Mouse (Mus musculus) macrophage (primary cell): ENCODE data around the gene Dnajc16. TPM values are rescaled to one million over a fixed set of nuclear protein-coding genes. Genes with fewer than 3 reads are reported as not detected.

ENCODE experiments used
- H3K27ac ChIP-seq: fragments of 350-480 bp; formaldehyde crosslinking; 2 replicates; pipeline ENCODE4 v1.9.0; 2021
- H3K36me3 ChIP-seq: fragments of 350-480 bp; formaldehyde crosslinking; 2 replicates; pipeline ENCODE4 v1.9.0; 2021; ENCODE audit errors: inconsistent target
- H3K4me3 ChIP-seq: fragments of 350-480 bp; formaldehyde crosslinking; 2 replicates; pipeline ENCODE4 v1.9.0; 2021; ENCODE audit errors: inconsistent target
- H3K79me2 ChIP-seq: fragments of 350-480 bp; formaldehyde crosslinking; 2 replicates; pipeline ENCODE4 v1.9.0; 2021; ENCODE audit errors: inconsistent target
- WGBS: methylation state at CpG from one replicate; pipeline ENCODE4 v1.1.7; 2026; ENCODE audit warnings: inconsistent platforms; ENCODE audit not compliant: missing documents; 5-methylcytosine and 5-hydroxymethylcytosine counted together
- polyA plus RNA-seq: library from polyadenylated mRNA; stranded (reverse); fragments of 250-400 nt; gene quantifications from 3 replicates; pipeline ENCODE4 v1.2.4, GENCODE M21; 2018; ENCODE audit warnings: inconsistent platforms

The Dnajc16 gene
- polyA plus RNA-seq, 1 experiment from 2014 or later = 10.2 TPM

DNA sequence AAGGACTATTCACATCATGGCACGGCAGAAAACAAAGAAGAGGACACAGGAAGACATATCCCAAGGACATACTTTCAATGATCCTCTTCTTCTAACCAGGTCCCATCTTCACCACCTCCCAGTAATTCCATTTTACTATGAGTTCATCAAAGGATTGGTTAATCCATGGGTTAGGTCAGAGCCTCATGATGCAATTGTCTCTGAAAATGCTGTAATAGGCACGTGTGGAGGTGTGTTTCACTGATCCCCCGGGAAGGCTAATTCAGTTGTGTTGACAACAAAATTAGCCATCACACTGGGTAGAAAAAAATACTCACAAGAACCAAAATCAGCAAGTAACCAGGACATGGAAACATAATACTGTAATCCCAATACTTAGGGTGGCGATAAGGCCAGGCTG lies 73.1 kb downstream of the Dnajc16 start:
- H3K4me3 ChIP-seq = no peak overlapping the region
- WGBS = 64% methylated on average over 4 of the region's 4 CpGs
- peaks cover 100% of the 10 kb centered on the region for H3K79me2 ChIP-seq
- H3K36me3 ChIP-seq = peaks cover 6% of the 10 kb centered on the region; the same call in 1 of the 2 replicates
- H3K27ac ChIP-seq = 0 out of 2 replicates have a peak overlapping the region, but pooled peaks have one; percentile 5

DNA sequence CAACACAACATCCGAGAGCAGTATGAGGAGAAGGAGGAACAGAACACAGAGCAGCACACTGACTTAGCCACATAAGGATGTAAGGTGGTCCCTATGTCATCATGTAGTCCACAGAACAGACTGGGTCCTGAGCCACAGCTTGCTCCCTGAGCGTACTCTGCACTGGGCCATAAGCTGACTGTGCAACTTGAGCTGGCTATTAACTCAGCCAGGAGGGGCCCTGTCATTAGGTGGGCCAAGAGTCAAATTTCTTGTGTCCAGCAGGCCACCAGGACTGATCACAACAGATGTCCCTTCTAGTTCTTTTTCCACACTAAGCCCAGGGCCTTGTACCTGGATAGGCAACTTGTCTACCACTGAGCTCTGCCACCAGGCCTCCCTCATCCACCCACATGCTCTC lies 75.7 kb downstream of the Dnajc16 start:
- Histone ChIP-seq H3K36me3 (peaks cover 30% of the 10 kb centered on the region; the same call in 1 of the 2 replicates), H3K4me3 (no peak overlapping the region), H3K27ac (no peak overlapping the region)

DNA sequence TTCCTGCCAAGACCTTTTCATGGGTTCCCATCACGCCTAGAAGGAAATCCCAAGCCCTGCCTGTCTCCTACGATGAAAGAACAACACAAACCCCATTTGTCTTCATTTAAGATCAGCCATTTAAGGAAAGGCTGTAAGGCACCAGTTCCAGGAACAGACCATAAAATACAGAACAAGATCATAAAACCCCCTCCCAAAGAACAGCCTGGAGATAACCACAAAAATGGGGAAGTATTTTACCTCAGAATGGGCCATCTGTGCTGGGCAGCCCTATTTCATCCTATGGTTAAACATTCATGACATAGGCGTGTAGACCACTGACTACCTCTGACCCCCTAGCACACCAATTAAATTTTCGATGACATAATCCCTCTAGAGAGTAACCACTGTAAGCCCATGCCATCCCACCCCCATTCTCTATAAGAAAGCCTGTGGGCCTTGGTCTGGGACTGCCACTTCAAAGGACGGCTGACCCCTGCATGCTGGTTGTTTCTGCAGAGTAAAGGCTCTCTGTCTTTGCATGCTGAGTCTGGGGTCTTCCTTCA lies 77.1 kb downstream of the Dnajc16 start:
- peaks cover 43% of the 10 kb centered on the region; the same call in 1 of the 2 replicates for H3K36me3 ChIP-seq

More for the DNA sequence above, 75.7 kb downstream of the Dnajc16 start:
- 82% methylated on average over 2 of the region's 2 CpGs for WGBS
- peaks cover 100% of the 10 kb centered on the region for H3K79me2 ChIP-seq

DNA sequence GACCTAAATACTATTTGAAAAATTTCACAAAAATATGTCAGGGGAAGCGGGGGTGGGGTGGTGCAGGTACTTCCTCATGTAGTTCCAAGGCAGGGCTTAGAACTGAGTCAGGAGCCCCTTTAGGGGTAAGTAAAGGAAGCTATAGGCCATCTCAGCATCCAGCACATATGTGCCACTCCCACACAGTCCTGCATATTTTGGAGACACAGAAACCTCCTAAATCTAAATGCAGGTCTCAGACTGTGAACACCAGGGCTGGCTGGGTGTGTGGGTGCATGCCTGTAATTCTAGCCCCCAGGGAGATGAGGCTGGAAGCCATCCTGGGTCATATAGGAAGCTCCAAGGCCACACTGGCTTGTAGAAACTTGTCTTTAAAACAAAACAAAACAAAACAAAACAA lies 79.5 kb downstream of the Dnajc16 start:
- peaks cover 66% of the 10 kb centered on the region; the same call in 1 of the 2 replicates for H3K36me3 ChIP-seq
- H3K4me3 ChIP-seq = no peak overlapping the region
- peaks cover 100% of the 10 kb centered on the region for H3K79me2 ChIP-seq
- 94% methylated on average over 1 of the region's 1 CpGs for WGBS
- no peak overlapping the region for H3K27ac ChIP-seq

More for the DNA sequence above, 77.1 kb downstream of the Dnajc16 start:
- WGBS = 16% methylated on average over 5 of the region's 5 CpGs
- Histone ChIP-seq H3K27ac (peak overlapping the region; percentile 27), H3K4me3 (no peak overlapping the region), H3K79me2 (peaks cover 100% of the 10 kb centered on the region)

Other genes with a start within 250 kb of the Dnajc16 start
- 107 to 177 TPM (median 134 TPM) in 3 replicates for gene Fblim1, start 184.8 kb downstream of the Dnajc16 start, polyA plus RNA-seq
- 1.3 to 4.5 TPM (median 2.7 TPM) in 3 replicates for gene Tmem82, start 172.3 kb downstream of the Dnajc16 start, polyA plus RNA-seq
- 0.09 to 0.17 TPM in 2 of 3 replicates, not detected in the other for gene Slc25a34, start 167.1 kb downstream of the Dnajc16 start, polyA plus RNA-seq
- gene Plekhm2, start 126.0 kb downstream of the Dnajc16 start, polyA plus RNA-seq = 44.8 to 76.0 TPM (median 74.2 TPM) in 3 replicates
- gene Rsc1a1, start 105.3 kb downstream of the Dnajc16 start, polyA plus RNA-seq = 4.2 to 8.9 TPM in 2 of 3 replicates, not detected in the other
- gene Ddi2, start 67.5 kb downstream of the Dnajc16 start, polyA plus RNA-seq = 32.2 to 37.7 TPM (median 33.4 TPM) in 3 replicates
- not detected in 3 replicates for gene Agmat, start 44.3 kb downstream of the Dnajc16 start, polyA plus RNA-seq
- gene Casp9, start 2.7 kb upstream of the Dnajc16 start, polyA plus RNA-seq = 16.4 to 31.0 TPM (median 27.3 TPM) in 3 replicates
- not detected in 3 replicates for gene Cela2a, start 35.2 kb upstream of the Dnajc16 start, polyA plus RNA-seq
- not detected in 3 replicates for gene Ctrc, start 55.4 kb upstream of the Dnajc16 start, polyA plus RNA-seq
- gene Efhd2, start 84.0 kb upstream of the Dnajc16 start, polyA plus RNA-seq = 472 to 767 TPM (median 504 TPM) in 3 replicates
- 3.0 to 8.6 TPM (median 5.4 TPM) in 3 replicates for gene Fhad1, start 224.2 kb upstream of the Dnajc16 start, polyA plus RNA-seq